Mouse (Mus musculus) neural tube, embryonic 11.5 days (tissue): Measurements from ENCODE around the gene 6430531B16Rik. TPM values are rescaled to one million over a fixed set of nuclear protein-coding genes. Genes with fewer than 3 reads are reported as not detected.
A peak's percentile ranks its signal among the peaks of the same experiment; 100 is the strongest.

Experiments used
- ATAC-seq: fragments of 200-750 bp; cut with Nextera tagmentation; 2 replicates; pipeline ENCODE4 v1.8.0; 2017; ENCODE audit warnings: moderate number of reproducible peaks, mild to moderate bottlenecking, moderate TSS enrichment, moderate library complexity; ENCODE audit not compliant: insufficient read depth, low FRiP score, low TSS enrichment
- DNase-seq: peaks from one replicate; pipeline ENCODE4 v3.0.0-alpha.2; 2015; ENCODE audit warnings: low spot score
- H3K27ac ChIP-seq: fragments of 300-500 bp; sonication (generic); 2 replicates; pipeline ENCODE4 v1.5.1; 2014; ENCODE audit warnings: low read depth, mild to moderate bottlenecking, low read length
- H3K27me3 ChIP-seq: fragments of 300-500 bp; sonication (generic); 2 replicates; pipeline ENCODE4 v1.6.1; 2014; ENCODE audit warnings: mild to moderate bottlenecking, low read length, mixed read lengths; ENCODE audit not compliant: control insufficient read depth, insufficient read depth
- H3K36me3 ChIP-seq: fragments of 300-500 bp; sonication (generic); 2 replicates; pipeline ENCODE4 v1.6.1; 2014; ENCODE audit warnings: mild to moderate bottlenecking, low read length, moderate library complexity, mixed read lengths; ENCODE audit not compliant: control insufficient read depth, insufficient read depth
- H3K4me1 ChIP-seq: fragments of 300-500 bp; sonication (generic); 2 replicates; pipeline ENCODE4 v1.6.1; 2014; ENCODE audit warnings: low read length, mixed read lengths; ENCODE audit not compliant: control insufficient read depth, insufficient read depth
- H3K4me2 ChIP-seq: fragments of 300-500 bp; sonication (generic); 2 replicates; pipeline ENCODE4 v1.6.1; 2014; ENCODE audit warnings: low read depth, mild to moderate bottlenecking, moderate library complexity
- H3K4me3 ChIP-seq: fragments of 300-500 bp; sonication (generic); 2 replicates; pipeline ENCODE4 v1.5.1; 2014; ENCODE audit warnings: low read depth, low read length
- H3K9ac ChIP-seq: fragments of 300-500 bp; sonication (generic); 2 replicates; pipeline ENCODE4 v1.6.1; 2014; ENCODE audit warnings: mild to moderate bottlenecking, low read length
- H3K9me3 ChIP-seq: fragments of 300-500 bp; sonication (generic); 2 replicates; pipeline ENCODE4 v1.6.1; 2016; ENCODE audit warnings: low read length; ENCODE audit not compliant: control insufficient read depth
- whole genome bisulfite sequencing: fragments of 180-500 bp; shearing (Covaris S2); extraction: QIAGEN DNeasy Blood & Tissue Kit; methylation state at CpG from one replicate; pipeline ENCODE4 v1.1.7; 2014; 5-methylcytosine and 5-hydroxymethylcytosine counted together
- polyA plus RNA-seq: library from polyadenylated mRNA; unstranded; fragments of >200 nt; fragmentation: Nextera tagmentation; extraction: Ambion mirVana; gene quantifications from 2 replicates; pipeline ENCODE4 v1.2.1, GENCODE M21; 2014

6430531B16Rik gene
- polyA plus RNA-seq, 1 experiment from 2014 or later = not detected

DNA sequence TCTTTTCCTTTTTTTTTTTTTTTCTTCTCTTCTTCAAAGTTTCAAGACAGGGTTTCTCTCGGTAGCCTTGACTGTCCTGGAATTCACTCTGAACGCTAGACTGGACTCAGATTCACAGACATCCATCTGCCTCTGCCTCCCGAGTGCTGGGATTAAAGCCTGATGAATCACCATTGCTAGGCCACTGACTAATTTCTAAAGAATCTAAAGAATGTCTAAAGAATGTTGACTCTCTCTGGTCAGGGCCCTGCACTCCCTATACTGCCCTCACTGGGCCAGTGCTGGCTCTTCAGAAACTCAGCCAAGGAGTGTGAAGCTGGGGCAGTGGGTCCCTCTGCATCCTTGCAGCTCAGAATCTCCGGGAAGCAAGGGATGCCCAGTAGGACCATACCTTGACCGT lies 3.1 kb downstream of the 6430531B16Rik start:
- ATAC-seq = no peak
- no peak for DNase-seq
- no peaks in the 10 kb centered on the region for H3K27me3 ChIP-seq
- H3K9ac ChIP-seq = no peak overlapping the region
- H3K4me2 ChIP-seq = no peak overlapping the region
- WGBS = 60% methylated on average over 5 of the region's 5 CpGs
- H3K4me3 ChIP-seq = no peak overlapping the region
- peaks cover 6% of the 10 kb centered on the region; the same call in 1 of the 2 replicates for H3K4me1 ChIP-seq
- H3K27ac ChIP-seq = no peak overlapping the region
- no peaks in the 10 kb centered on the region for H3K9me3 ChIP-seq
- H3K36me3 ChIP-seq = no peaks in the 10 kb centered on the region

DNA sequence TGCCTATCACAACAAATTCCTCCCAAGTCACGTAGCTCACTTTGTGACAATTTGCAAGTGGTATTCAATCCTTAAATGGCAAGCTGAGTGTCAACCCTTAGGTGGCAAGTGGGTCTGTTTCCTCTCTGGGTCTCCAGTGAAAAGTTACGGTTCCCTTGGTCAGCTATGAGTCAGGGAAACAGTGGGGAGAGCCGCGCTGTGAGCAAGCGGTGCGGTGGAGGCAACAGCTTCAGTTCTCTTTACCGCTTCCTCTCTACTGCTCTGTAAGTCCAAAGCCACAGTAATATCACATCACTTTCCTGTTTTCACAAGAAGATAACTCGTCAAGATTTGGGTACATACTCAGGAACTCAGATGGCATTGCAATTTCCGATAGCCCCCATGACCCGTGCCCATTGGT lies 4.2 kb downstream of the 6430531B16Rik start:
- H3K27me3 ChIP-seq = no peaks in the 10 kb centered on the region
- no peak for ATAC-seq

GRCm38 (mm10) chr7:139972923-139973331 lies 5.6 kb downstream of the 6430531B16Rik start:
- H3K4me1 ChIP-seq = no peaks in the 10 kb centered on the region
- H3K9ac ChIP-seq = no peak overlapping the region
- H3K9me3 ChIP-seq = no peaks in the 10 kb centered on the region
- ATAC-seq = no peak
- no peak overlapping the region for H3K4me2 ChIP-seq
- no peaks in the 10 kb centered on the region for H3K27me3 ChIP-seq
- no peak overlapping the region for H3K4me3 ChIP-seq
- no peak overlapping the region for H3K27ac ChIP-seq
- DNase-seq = no peak
- H3K36me3 ChIP-seq = no peaks in the 10 kb centered on the region

More for the DNA sequence above, 4.2 kb downstream of the 6430531B16Rik start:
- no peak overlapping the region for H3K4me2 ChIP-seq
- no peak overlapping the region for H3K27ac ChIP-seq
- DNase-seq = no peak
- H3K9ac ChIP-seq = no peak overlapping the region
- 94% methylated on average over 10 of the region's 10 CpGs for WGBS
- H3K36me3 ChIP-seq = no peaks in the 10 kb centered on the region
- H3K9me3 ChIP-seq = no peaks in the 10 kb centered on the region
- H3K4me3 ChIP-seq = no peak overlapping the region
- H3K4me1 ChIP-seq = peaks cover 6% of the 10 kb centered on the region; the same call in 1 of the 2 replicates

DNA sequence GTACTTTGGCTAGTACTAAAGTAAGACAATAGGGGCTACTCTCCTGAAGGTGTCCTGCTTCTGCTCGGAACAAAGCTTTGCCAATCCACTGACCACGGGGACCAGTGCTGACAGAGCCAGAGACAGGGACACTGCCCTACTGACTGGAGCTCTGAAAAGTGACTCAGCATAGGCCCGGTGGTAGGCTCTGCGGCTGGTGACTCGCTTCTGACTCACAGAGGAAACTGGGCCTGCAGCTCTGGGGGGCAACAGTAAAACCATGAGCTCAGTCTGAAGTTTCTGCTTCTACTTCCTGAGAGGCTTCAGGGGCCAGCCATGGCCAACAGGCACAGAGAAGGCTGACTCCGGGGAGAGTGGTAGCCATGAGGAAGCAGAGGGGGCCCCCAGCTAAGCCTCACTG lies 7.1 kb downstream of the 6430531B16Rik start:
- Histone ChIP-seq H3K4me2 (no peak overlapping the region), H3K27ac (no peak overlapping the region), H3K36me3 (no peaks in the 10 kb centered on the region), H3K9ac (no peak overlapping the region), H3K4me1 (no peaks in the 10 kb centered on the region), H3K4me3 (no peak overlapping the region), H3K27me3 (no peaks in the 10 kb centered on the region), H3K9me3 (no peaks in the 10 kb centered on the region)
- 79% methylated on average over 6 of the region's 6 CpGs for WGBS
- no peak for ATAC-seq
- DNase-seq = no peak

- H3K36me3 ChIP-seq = no peaks in the 10 kb centered on the region
- no peak for DNase-seq
- no peak overlapping the region for H3K4me3 ChIP-seq
- no peak for ATAC-seq
- 89% methylated on average over 5 of the region's 5 CpGs for WGBS
- H3K4me2 ChIP-seq = no peak overlapping the region
- H3K27me3 ChIP-seq = no peaks in the 10 kb centered on the region
- H3K27ac ChIP-seq = no peak overlapping the region
- H3K4me1 ChIP-seq = no peaks in the 10 kb centered on the region
- H3K9me3 ChIP-seq = no peaks in the 10 kb centered on the region
- H3K9ac ChIP-seq = no peak overlapping the region
These were observed 7.6 kb downstream of the 6430531B16Rik start for GRCm38 (mm10) chr7:139970979-139971378.

DNA sequence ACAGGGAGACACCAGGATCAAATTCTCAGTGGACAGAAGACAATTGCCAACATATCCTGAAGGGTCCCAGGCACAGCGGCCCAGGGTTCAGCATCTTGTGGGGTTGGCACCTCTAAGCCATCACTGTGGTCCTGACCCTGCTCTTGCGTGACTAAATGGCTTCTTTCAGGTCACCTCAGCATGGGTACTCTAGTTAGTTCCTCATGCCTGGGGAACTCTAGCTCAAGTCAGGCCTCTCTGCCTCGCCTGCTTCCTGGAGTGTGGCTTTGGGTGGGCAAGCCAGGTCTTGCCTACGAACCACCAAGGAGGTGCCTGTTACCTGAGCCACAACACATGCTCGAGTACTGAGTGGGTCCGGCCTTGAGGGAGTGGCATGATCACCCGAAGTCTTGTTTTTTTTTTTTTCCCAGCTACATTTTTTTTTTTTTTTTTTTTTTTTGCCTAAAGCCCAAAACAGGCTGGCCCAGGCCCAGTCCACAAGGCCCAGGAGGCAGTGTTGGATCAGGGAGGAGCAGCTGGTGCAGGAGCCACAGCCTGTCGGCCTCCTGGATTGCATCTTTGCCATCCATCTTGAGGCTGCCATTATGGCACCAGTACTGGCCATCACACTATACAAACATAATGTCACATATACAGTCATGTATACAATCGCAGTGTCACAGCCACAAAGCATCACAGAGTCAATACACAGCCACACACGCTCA lies 8.2 kb downstream of the 6430531B16Rik start:
- Histone ChIP-seq H3K27me3 (no peaks in the 10 kb centered on the region), H3K4me3 (no peak overlapping the region), H3K36me3 (no peaks in the 10 kb centered on the region), H3K27ac (no peak overlapping the region), H3K9ac (no peak overlapping the region), H3K4me1 (no peaks in the 10 kb centered on the region), H3K4me2 (no peak overlapping the region), H3K9me3 (no peaks in the 10 kb centered on the region)
- ATAC-seq (no peak), DNase-seq (no peak)
- WGBS = 83% methylated on average over 10 of the region's 10 CpGs

DNA sequence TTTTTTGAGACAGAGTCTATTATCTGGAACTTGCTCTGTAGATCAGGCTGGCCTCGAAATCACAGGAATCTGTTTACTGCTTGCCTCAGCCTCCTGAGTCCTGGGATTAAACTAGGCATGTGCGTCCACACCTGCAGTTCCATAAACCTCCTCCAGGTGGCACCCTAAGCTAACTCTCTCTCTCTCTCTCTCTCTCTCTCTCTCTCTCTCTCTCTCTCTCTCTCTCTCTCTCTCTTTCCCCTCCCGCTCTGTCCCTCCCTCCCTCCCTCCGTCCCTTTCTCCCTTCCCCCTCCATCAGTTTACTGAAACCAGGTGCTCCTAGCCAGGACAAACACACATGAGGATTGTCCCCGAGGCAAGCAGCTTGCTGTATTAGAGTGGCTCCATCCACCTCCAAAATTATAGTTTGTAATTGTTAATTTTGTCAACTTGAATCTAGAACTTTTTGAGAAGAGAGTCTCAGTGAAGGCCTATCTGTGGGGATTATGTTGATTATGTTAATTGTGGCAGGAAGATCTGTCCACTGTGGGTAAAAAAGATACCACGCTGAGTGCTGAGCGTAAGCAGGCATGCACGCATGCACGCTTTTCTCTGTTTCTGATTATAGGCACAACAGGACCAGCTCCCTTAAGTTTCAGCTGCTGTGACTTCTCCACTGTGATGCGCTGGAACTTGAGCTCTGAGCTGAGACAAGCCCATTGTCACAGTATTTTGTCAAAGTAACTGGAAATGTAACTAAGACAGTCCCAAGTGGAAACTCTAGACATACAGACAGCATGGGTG lies 9.0 kb downstream of the 6430531B16Rik start:
- H3K9me3 ChIP-seq = no peaks in the 10 kb centered on the region
- no peak overlapping the region for H3K4me2 ChIP-seq
- H3K27me3 ChIP-seq = no peaks in the 10 kb centered on the region
- H3K36me3 ChIP-seq = no peaks in the 10 kb centered on the region
- 44% methylated on average over 10 of the region's 10 CpGs for WGBS
- no peaks in the 10 kb centered on the region for H3K4me1 ChIP-seq
- peak; percentile 80 for DNase-seq
- H3K4me3 ChIP-seq = no peak overlapping the region
- H3K9ac ChIP-seq = no peak overlapping the region
- peak; percentile 38; the same call in 1 of the 2 replicates for ATAC-seq
- H3K27ac ChIP-seq = no peak overlapping the region

DNA sequence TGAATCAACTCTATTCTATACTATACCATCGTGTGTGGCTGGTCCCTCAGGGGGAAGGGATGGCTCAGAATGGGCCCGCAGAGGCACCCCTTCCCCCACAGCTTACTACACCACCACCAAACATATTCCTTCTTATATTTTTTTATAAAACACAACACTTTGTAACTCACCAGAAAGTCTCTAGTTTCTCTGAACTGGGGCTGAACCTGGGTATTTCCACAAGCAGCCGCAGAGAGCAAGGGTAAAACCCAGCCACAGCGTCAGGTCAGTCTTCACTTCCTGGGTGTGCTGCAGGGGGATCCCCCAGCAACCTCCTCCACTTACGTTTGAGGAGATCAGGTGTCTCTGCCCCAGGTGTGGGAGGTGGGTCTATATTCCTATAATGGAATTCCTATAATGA lies 10.1 kb downstream of the 6430531B16Rik start:
- H3K9me3 ChIP-seq = no peaks in the 10 kb centered on the region

DNA sequence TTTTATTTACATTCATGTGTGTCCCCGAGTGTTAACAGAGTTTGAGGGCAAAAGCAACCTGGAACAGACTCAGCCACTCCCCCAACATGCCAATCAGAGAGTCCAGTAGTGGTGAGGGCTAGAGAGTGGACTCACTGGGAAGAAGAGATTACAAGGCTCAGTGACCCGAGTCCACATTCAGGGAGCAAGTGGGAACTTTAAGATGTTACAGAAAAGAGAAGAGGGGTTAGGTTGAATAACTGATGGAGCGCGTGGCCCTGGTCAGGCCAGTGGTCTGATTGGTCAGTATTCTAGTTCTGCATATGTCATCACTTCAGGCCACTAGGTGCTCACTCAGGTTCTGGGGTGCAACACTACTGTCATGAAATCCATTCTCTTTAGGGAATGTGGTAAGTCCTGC lies 11.4 kb downstream of the 6430531B16Rik start:
- no peak overlapping the region for H3K27ac ChIP-seq
- no peak overlapping the region for H3K4me3 ChIP-seq
- ATAC-seq = no peak
- H3K9me3 ChIP-seq = no peaks in the 10 kb centered on the region
- no peaks in the 10 kb centered on the region for H3K4me1 ChIP-seq
- 24% methylated on average over 4 of the region's 4 CpGs for WGBS
- DNase-seq = no peak
- no peak overlapping the region for H3K9ac ChIP-seq
- no peaks in the 10 kb centered on the region for H3K36me3 ChIP-seq
- no peaks in the 10 kb centered on the region for H3K27me3 ChIP-seq
- H3K4me2 ChIP-seq = no peak overlapping the region

More for the DNA sequence above, 10.1 kb downstream of the 6430531B16Rik start:
- 57% methylated on average over 5 of the region's 5 CpGs for WGBS
- no peak overlapping the region for H3K27ac ChIP-seq
- no peak overlapping the region for H3K4me3 ChIP-seq
- H3K9ac ChIP-seq = no peak overlapping the region
- no peaks in the 10 kb centered on the region for H3K4me1 ChIP-seq
- no peaks in the 10 kb centered on the region for H3K27me3 ChIP-seq
- DNase-seq (no peak), ATAC-seq (no peak)
- H3K4me2 ChIP-seq = no peak overlapping the region
- no peaks in the 10 kb centered on the region for H3K36me3 ChIP-seq
